Mouse (Mus musculus) cerebellum, adult 11-12 months (tissue): Measurements from ENCODE around the gene Dennd5b.

Experiments
- DNase-seq: peaks from one replicate; pipeline ENCODE4 v3.0.0; 2022

Gene Dennd5b

GRCm38 (mm10) chr6:149100174-149101075 lies 1.1 kb downstream of the Dennd5b start:
- peak; percentile 76 for DNase-seq

- DNase-seq = no peak
Measured at GRCm38 (mm10) chr6:149098993-149099392, 2.5 kb downstream of the Dennd5b start.

GRCm38 (mm10) chr6:149097276-149097675 lies 4.2 kb downstream of the Dennd5b start:
- DNase-seq = no peak

GRCm38 (mm10) chr6:149096233-149096632 lies 5.2 kb downstream of the Dennd5b start:
- DNase-seq = no peak

DNA sequence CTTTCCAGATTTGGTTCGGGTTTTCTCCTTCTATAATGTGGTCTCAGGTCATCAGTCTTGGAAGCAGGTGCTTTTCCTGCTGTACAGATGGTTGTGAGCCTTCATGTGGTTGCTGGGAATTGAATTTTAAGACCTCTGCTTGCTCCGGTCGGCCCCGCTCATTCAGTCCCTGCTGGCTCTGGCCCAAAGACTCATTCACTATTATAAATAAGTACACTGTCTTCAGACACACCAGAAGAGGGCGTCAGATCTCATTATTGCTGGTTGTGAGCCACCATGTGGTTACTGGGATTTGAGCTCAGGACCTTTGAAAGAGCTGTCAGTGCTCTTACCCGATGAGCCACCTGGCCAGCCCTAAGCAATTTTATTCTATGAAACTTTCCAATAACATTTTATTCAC lies 6.1 kb downstream of the Dennd5b start:
- peak; percentile 49 for DNase-seq

DNA sequence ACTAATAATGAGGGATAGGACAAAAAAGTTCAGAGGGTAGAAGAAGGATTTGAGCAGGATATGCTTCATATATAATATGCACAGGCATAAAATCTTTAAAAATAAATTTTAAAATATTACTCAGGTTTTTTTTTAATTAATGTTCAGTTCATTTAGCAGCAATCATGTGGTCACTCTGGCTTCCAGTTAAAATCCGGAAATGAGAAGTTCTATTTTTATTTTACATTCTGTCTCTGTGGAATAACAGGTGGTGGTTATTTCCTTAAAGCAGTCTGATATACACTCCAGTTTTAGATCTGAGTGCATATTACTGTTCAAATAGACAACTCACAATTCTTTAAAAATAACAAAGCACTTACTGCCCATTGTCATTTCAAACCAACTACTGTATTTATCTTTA lies 6.9 kb downstream of the Dennd5b start:
- no peak for DNase-seq

DNA sequence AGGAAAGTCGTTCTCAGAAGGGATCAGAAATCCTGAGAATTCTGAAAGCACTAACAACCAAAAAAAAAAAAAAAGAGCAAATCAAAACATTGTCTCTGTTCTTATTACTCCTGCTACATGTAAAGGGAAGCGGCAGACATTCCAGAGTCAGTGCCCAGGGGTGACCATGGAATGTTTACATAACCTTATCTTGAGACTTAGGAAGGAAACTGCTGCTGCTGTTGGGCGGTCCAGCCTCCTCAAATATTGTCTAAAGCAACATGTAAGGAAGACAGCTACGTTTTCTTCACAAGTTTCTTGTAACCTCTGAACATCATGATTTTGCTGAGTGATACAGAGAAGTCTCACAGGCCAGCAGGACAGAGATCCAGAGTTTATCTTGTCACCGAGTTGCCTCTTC lies 8.0 kb downstream of the Dennd5b start:
- no peak for DNase-seq

DNA sequence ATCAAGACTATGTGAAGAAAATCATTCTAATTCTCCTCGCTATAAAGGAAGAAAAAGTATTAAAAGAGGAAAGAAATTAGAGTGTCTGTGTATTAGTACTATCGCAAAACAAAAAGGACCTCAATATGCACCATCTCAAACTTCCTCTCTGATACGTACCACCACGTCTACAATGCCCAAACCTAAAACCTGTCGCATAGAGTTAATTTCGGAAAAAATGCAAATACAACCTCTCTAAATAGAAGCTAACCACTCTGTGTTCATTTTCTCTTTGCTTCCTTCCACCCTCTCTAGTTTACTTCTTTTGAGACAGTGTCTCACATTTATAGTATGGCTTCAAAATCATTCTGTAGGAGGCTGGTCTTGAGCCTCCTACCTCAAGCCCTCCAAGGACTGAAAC lies 9.1 kb downstream of the Dennd5b start:
- no peak for DNase-seq

DNA sequence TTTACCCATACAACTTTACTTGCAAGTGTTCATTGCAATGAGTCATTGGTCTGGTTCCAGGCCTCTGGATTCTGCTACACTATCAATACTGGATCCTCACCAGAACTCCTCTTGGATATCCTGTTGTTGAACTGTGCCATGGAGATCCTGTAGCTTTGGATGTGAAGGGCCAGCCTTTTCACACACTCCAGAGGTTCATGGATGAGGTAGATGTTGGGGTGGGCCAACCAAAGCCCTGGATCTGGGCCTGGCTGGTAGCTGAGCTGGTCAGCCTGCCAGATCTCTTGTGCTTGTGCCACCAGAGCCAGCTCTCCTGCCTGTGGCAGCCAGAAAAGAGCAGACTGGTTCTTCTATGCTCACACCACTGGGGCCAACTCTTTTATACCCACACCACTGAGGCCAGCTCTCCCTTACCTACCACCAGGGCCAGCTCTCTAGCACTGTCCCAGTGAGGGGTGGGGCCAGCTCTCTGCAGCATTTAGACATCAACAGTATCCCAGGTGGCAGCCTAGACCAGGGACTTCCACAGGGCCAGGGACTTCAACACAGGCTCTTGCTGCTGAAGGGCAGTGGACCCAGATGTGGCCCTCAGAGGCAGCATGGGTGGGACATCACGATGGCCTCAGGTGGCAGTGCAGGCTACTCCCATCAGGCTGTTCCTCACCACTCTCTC lies 24.2 kb downstream of the Dennd5b start:
- DNase-seq = peak; percentile 18

- DNase-seq = no peak
Measured at GRCm38 (mm10) chr6:149073854-149074253, 27.6 kb downstream of the Dennd5b start.

GRCm38 (mm10) chr6:149072873-149073272 lies 28.6 kb downstream of the Dennd5b start:
- no peak for DNase-seq

DNA sequence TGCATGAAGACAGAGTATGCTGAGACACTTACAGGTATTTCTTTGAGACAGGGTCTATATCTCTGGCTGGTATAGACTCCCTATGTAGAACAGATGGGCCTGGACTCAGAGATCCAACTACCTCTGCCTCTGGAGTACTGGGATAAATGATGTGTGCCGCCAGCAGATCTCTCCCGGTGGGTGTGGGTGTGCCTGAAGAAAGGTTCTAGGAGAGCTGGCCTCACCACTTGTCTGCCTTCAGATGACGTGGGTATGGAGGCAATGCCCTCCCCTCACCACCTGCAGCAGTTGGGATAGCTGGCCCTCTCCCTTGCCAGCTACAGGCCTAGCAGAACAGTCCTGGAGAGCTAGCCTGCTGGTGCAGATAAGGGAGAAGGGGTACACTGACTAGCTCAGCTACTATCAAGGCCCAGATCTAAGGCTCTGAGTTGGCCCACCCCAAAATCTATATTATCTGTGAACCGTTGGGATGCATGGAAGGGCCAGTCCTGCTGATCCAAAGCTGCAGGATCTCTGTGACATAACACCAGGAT lies 30.8 kb downstream of the Dennd5b start:
- DNase-seq = no peak

DNA sequence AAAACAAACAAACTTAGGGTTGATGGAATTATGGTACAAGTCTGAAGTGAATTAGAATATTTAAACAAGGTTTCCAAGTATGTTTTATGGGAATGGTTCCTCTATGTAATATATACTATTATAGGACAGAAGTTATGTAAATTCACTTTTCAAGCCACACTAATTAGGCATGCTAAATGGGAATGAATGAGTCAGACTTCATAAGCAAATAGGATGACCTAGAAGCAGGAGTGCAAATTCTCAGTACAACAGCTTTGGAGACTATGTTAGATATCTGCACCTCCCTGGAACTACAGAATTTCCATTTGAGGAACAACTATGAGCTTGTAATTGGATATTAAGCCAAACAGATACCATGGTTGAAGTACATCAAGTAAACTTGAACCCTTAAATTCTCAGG lies 38.1 kb downstream of the Dennd5b start:
- no peak for DNase-seq

GRCm38 (mm10) chr6:149060670-149061387 lies 40.7 kb downstream of the Dennd5b start:
- DNase-seq = no peak

DNA sequence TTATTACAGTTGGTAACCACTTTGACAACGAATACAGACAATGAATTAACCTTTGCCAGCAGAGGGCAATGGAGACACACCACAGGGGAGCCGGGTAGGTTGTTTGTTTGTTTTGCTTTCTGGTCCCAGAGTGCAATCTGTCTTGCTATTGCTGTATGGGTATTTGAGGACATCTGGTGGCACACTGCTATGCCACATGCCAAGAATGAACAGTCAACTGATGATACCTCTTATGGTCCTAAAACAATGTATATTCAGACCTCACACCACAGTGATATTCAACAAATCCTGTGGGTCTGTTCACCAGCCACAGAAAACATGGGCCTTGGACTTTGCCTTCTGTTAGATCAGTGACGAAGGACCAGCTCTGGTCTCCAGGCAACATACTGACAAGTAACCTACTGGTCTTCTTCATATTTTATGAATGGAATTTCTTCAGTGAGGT lies 43.5 kb downstream of the Dennd5b start:
- DNase-seq = peak; percentile 41

GRCm38 (mm10) chr6:149054780-149055179 lies 46.7 kb downstream of the Dennd5b start:
- DNase-seq = no peak

DNA sequence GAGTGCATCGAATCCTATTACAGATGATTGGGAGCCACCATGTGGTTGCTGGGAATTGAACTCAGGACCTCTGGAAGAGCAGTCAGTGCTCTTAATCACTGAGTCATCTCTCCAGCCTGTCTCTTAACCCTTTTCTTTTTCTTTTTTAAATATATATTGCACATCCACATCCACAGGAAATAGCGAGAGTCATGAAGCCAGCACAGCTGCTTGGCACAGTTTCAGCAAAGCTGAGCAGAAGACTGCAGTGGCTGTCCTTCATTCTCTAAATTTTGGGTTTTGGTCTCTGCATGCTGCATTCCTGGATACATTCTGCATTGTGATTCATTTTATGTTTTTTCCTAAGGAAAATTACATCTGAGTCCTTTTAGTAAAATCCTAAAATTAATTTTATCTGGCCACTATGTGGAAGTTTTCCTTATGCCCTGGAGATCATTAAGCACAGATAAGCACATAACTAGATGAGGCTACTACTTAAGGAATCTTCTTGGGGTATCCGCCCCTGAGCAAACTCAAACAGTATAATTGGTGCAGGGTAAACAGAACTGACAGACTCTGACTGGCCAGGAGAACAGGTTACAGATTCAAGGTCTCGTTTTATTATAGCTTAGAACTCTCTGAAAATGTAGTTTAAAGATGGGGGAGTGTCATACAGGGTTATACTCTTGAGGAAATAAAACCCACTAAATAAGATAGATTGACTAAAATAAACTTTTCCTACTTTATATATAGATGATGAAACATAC lies 50.3 kb downstream of the Dennd5b start:
- no peak for DNase-seq

DNA sequence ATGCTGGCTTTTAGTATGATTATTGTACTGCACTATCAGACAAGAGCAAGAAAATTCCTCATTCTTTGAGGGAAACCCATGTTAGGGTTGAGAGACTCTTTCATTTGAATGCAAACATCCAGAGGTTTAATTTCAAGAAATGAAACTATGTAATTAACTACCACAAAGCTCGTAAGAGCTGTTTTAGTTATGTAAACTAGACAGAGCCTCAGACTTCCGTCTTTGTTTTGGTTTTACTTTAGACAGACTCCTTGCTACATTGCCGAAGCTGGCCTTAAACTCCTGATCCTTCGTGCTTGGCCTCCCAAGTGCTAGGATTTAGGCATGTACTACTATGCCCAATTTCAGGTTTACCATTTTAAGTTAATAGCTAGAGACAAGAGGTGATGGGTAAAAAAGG lies 61.4 kb downstream of the Dennd5b start:
- no peak for DNase-seq

DNA sequence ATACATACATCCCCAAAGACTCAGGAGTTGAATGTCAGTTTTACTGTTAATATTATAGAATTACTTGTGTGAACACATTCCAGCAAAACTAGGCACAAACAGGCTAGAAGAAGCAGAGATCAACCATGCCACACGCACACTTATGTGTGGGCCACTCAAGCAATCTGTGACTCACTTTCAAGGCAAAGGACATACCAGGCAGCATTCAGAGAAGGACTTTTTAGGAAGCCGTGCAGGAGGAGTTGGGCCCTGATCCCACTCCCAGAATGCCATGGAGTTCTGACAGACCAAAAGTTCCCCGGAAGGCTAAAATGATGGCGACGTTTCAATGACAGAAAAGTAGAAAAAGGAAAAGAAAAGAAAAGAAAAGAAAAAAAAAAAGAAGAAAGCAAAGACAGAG lies 69.3 kb downstream of the Dennd5b start:
- DNase-seq = no peak

DNA sequence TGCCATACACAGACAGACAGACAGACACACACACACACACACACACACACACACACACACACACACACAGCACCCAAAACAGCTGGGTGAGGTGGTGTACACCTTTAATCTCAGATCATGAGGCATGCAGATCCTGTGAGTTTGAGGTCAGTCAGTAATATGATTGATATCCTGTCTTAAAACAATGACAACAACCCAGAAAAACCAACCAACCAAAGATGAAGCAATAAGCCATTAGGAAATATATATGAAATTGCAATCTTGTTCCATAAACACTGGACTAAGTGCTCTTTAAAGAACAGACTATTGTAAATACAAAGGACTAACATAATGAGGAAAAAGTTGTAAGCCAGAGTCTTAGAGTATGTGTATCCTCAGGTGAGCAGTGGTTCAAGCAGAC lies 70.1 kb downstream of the Dennd5b start:
- DNase-seq = no peak

GRCm38 (mm10) chr6:149018431-149018830 lies 83.0 kb downstream of the Dennd5b start:
- no peak for DNase-seq

- no peak for DNase-seq
Measured at GRCm38 (mm10) chr6:149010766-149011301, 90.6 kb downstream of the Dennd5b start.
